Mouse (Mus musculus): ENCODE data around the gene Gpalpp1.

GRCm38 (mm10) chr14:76074206-76074605 is 36.4 kb downstream of the Gpalpp1 start:
- TF ChIP-seq CTCF (IDR thresholded peaks at IDR 0.05; ENCODE audit: insufficient read depth, low read length) (no peak), POLR2A (IDR thresholded peaks at IDR 0.05; ENCODE audit: borderline replicate concordance, extremely low read depth, low read depth, low read length) (no peak)

Measured in lung, adult 2 months (tissue).